Mouse (Mus musculus): ENCODE data around the gene Gng7. TPM values are rescaled to one million over a fixed set of nuclear protein-coding genes. Genes with fewer than 3 reads are reported as not detected.

Gng7 gene
- polyA plus RNA-seq, 1 experiment from 2014 or later: 0.46 TPM

GRCm38 (mm10) chr10:80982381-80982780 lies 32.4 kb downstream of the Gng7 start:
- H3K9ac ChIP-seq: no peak overlapping the region
- no peak for DNase-seq
- H3K4me2 ChIP-seq: no peak overlapping the region
- H3K4me3 ChIP-seq (replicated peaks): no peak overlapping the region
- 47% methylated on average over 4 of the region's 4 CpGs for WGBS (ENCODE audit: insufficient replicate concordance)
- H3K4me1 ChIP-seq (replicated peaks): peaks cover 16% of the 10 kb centered on the region
- H3K9me3 ChIP-seq (replicated peaks): no peaks in the 10 kb centered on the region
- H3K36me3 ChIP-seq: no peaks in the 10 kb centered on the region
- no peak for ATAC-seq (ENCODE audit: low read depth)
- H3K27me3 ChIP-seq: peaks cover 52% of the 10 kb centered on the region
- H3K27ac ChIP-seq: no peak overlapping the region

- no peak overlapping the region for H3K9ac ChIP-seq
- H3K27ac ChIP-seq: no peak overlapping the region
- no peak for ATAC-seq (ENCODE audit: low read depth)
- no peaks in the 10 kb centered on the region for H3K36me3 ChIP-seq
- DNase-seq: no peak
- no peak overlapping the region for H3K4me3 ChIP-seq (replicated peaks)
- 34% methylated on average over 7 of the region's 7 CpGs for WGBS (ENCODE audit: insufficient replicate concordance)
- H3K4me2 ChIP-seq: no peak overlapping the region
- peaks cover 16% of the 10 kb centered on the region for H3K4me1 ChIP-seq (replicated peaks)
- peaks cover 45% of the 10 kb centered on the region for H3K27me3 ChIP-seq
- H3K9me3 ChIP-seq (replicated peaks): no peaks in the 10 kb centered on the region
These were observed 33.1 kb downstream of the Gng7 start for GRCm38 (mm10) chr10:80981564-80982112.

- H3K27ac ChIP-seq: no peak overlapping the region
- 72% methylated on average over 11 of the region's 11 CpGs for WGBS (ENCODE audit: insufficient replicate concordance)
- no peak for DNase-seq
These were observed 39.3 kb downstream of the Gng7 start for GRCm38 (mm10) chr10:80975478-80975877.

GRCm38 (mm10) chr10:80973722-80974121 lies 41.0 kb downstream of the Gng7 start:
- Histone ChIP-seq H3K4me2 (no peak overlapping the region), H3K27me3 (no peaks in the 10 kb centered on the region), H3K4me1 (replicated peaks) (peaks cover 14% of the 10 kb centered on the region), H3K9ac (no peak overlapping the region), H3K4me3 (replicated peaks) (no peak overlapping the region), H3K9me3 (replicated peaks) (no peaks in the 10 kb centered on the region), H3K36me3 (no peaks in the 10 kb centered on the region), H3K27ac (no peak overlapping the region)
- DNase-seq: no peak
- ATAC-seq (ENCODE audit: low read depth): no peak
- 69% methylated on average over 1 of the region's 1 CpGs for WGBS (ENCODE audit: insufficient replicate concordance)

More at GRCm38 (mm10) chr10:80975478-80975877, 39.3 kb downstream of the Gng7 start:
- H3K9me3 ChIP-seq (replicated peaks): no peaks in the 10 kb centered on the region
- no peak overlapping the region for H3K9ac ChIP-seq
- H3K36me3 ChIP-seq: no peaks in the 10 kb centered on the region
- no peaks in the 10 kb centered on the region for H3K27me3 ChIP-seq
- ATAC-seq (ENCODE audit: low read depth): no peak
- H3K4me1 ChIP-seq (replicated peaks): peaks cover 14% of the 10 kb centered on the region
- no peak overlapping the region for H3K4me2 ChIP-seq
- no peak overlapping the region for H3K4me3 ChIP-seq (replicated peaks)

- 52% methylated on average over 11 of the region's 11 CpGs for WGBS (ENCODE audit: insufficient replicate concordance)
- Histone ChIP-seq H3K4me1 (replicated peaks) (peaks cover 18% of the 10 kb centered on the region), H3K27me3 (no peaks in the 10 kb centered on the region), H3K36me3 (no peaks in the 10 kb centered on the region), H3K4me3 (replicated peaks) (no peak overlapping the region), H3K4me2 (no peak overlapping the region), H3K27ac (no peak overlapping the region), H3K9me3 (replicated peaks) (no peaks in the 10 kb centered on the region), H3K9ac (no peak overlapping the region)
- DNase-seq: no peak
- ATAC-seq (ENCODE audit: low read depth): no peak
These were observed 42.4 kb downstream of the Gng7 start for GRCm38 (mm10) chr10:80972071-80972987.

GRCm38 (mm10) chr10:80971533-80971932 lies 43.2 kb downstream of the Gng7 start:
- Histone ChIP-seq H3K9ac (no peak overlapping the region), H3K4me1 (replicated peaks) (peaks cover 25% of the 10 kb centered on the region), H3K4me3 (replicated peaks) (no peak overlapping the region), H3K27me3 (no peaks in the 10 kb centered on the region), H3K9me3 (replicated peaks) (no peaks in the 10 kb centered on the region), H3K4me2 (no peak overlapping the region), H3K27ac (no peak overlapping the region), H3K36me3 (no peaks in the 10 kb centered on the region)
- ATAC-seq (ENCODE audit: low read depth) (no peak), DNase-seq (no peak)
- WGBS (ENCODE audit: insufficient replicate concordance): 70% methylated on average over 15 of the region's 15 CpGs

GRCm38 (mm10) chr10:80970159-80970558 lies 44.6 kb downstream of the Gng7 start:
- Histone ChIP-seq H3K9me3 (replicated peaks) (no peaks in the 10 kb centered on the region), H3K27me3 (no peaks in the 10 kb centered on the region), H3K9ac (no peak overlapping the region), H3K4me1 (replicated peaks) (peaks cover 25% of the 10 kb centered on the region), H3K27ac (no peak overlapping the region), H3K36me3 (no peaks in the 10 kb centered on the region), H3K4me2 (no peak overlapping the region), H3K4me3 (replicated peaks) (no peak overlapping the region)
- 62% methylated on average over 8 of the region's 8 CpGs for WGBS (ENCODE audit: insufficient replicate concordance)
- ATAC-seq (ENCODE audit: low read depth) (no peak), DNase-seq (no peak)

- peaks cover 24% of the 10 kb centered on the region for H3K4me1 ChIP-seq (replicated peaks)
- H3K36me3 ChIP-seq: no peaks in the 10 kb centered on the region
- no peak overlapping the region for H3K4me2 ChIP-seq
- H3K9ac ChIP-seq: no peak overlapping the region
- H3K9me3 ChIP-seq (replicated peaks): no peaks in the 10 kb centered on the region
- no peaks in the 10 kb centered on the region for H3K27me3 ChIP-seq
- no peak overlapping the region for H3K27ac ChIP-seq
- WGBS (ENCODE audit: insufficient replicate concordance): 41% methylated on average over 3 of the region's 3 CpGs
- H3K4me3 ChIP-seq (replicated peaks): no peak overlapping the region
- ATAC-seq (ENCODE audit: low read depth) (no peak), DNase-seq (no peak)
These were observed 45.4 kb downstream of the Gng7 start for GRCm38 (mm10) chr10:80969298-80969697.

GRCm38 (mm10) chr10:80968106-80968505 lies 46.6 kb downstream of the Gng7 start:
- H3K9ac ChIP-seq: no peak overlapping the region
- no peak for DNase-seq
- no peaks in the 10 kb centered on the region for H3K9me3 ChIP-seq (replicated peaks)
- H3K27me3 ChIP-seq: no peaks in the 10 kb centered on the region
- no peak overlapping the region for H3K4me2 ChIP-seq
- ATAC-seq (ENCODE audit: low read depth): no peak
- no peaks in the 10 kb centered on the region for H3K36me3 ChIP-seq
- peaks cover 35% of the 10 kb centered on the region for H3K4me1 ChIP-seq (replicated peaks)
- H3K4me3 ChIP-seq (replicated peaks): no peak overlapping the region
- WGBS (ENCODE audit: insufficient replicate concordance): 64% methylated on average over 4 of the region's 4 CpGs
- H3K27ac ChIP-seq: no peak overlapping the region

- DNase-seq (no peak), ATAC-seq (ENCODE audit: low read depth) (no peak)
- 29% methylated on average over 3 of the region's 3 CpGs for WGBS (ENCODE audit: insufficient replicate concordance)
- no peaks in the 10 kb centered on the region for H3K9me3 ChIP-seq (replicated peaks)
- H3K4me1 ChIP-seq (replicated peaks): peaks cover 38% of the 10 kb centered on the region
- H3K27ac ChIP-seq: no peak overlapping the region
- no peaks in the 10 kb centered on the region for H3K36me3 ChIP-seq
- H3K9ac ChIP-seq: no peak overlapping the region
- no peak overlapping the region for H3K4me2 ChIP-seq
- no peaks in the 10 kb centered on the region for H3K27me3 ChIP-seq
- H3K4me3 ChIP-seq (replicated peaks): no peak overlapping the region
These were observed 47.6 kb downstream of the Gng7 start for GRCm38 (mm10) chr10:80967101-80967656.

GRCm38 (mm10) chr10:80966296-80966695 lies 48.4 kb downstream of the Gng7 start:
- no peak for ATAC-seq (ENCODE audit: low read depth)
- H3K9me3 ChIP-seq (replicated peaks): no peaks in the 10 kb centered on the region
- 61% methylated on average over 12 of the region's 12 CpGs for WGBS (ENCODE audit: insufficient replicate concordance)
- H3K4me3 ChIP-seq (replicated peaks): no peak overlapping the region
- H3K27me3 ChIP-seq: no peaks in the 10 kb centered on the region
- H3K9ac ChIP-seq: no peak overlapping the region
- no peak for DNase-seq
- no peak overlapping the region for H3K27ac ChIP-seq
- no peak overlapping the region for H3K4me2 ChIP-seq
- no peaks in the 10 kb centered on the region for H3K36me3 ChIP-seq
- peaks cover 39% of the 10 kb centered on the region for H3K4me1 ChIP-seq (replicated peaks)
